Mouse (Mus musculus): ENCODE results near the gene Blzf1.
A peak's percentile ranks its signal among the peaks of the same experiment; 100 is the strongest.

Gene Blzf1

GRCm38 (mm10) chr1:164307124-164307751 lies at the start of gene Blzf1:
Gene Blzf1 (minus strand): TSS chr1:164307489.
- DNase-seq = peak; percentile 99

GRCm38 (mm10) chr1:164353443-164353842 lies 46.2 kb upstream of the Blzf1 start:
- no peak for DNase-seq

- DNase-seq = peak; percentile 52
Observed at GRCm38 (mm10) chr1:164342161-164342560, 34.9 kb upstream of the Blzf1 start.

- DNase-seq = no peak
Observed at GRCm38 (mm10) chr1:164335846-164336245, 28.6 kb upstream of the Blzf1 start.

GRCm38 (mm10) chr1:164335435-164335834 lies 28.1 kb upstream of the Blzf1 start:
- DNase-seq = no peak

GRCm38 (mm10) chr1:164332559-164332958 lies 25.3 kb upstream of the Blzf1 start:
- DNase-seq = no peak

- DNase-seq = no peak
Observed at GRCm38 (mm10) chr1:164327764-164328163, 20.5 kb upstream of the Blzf1 start.

- DNase-seq = peak; percentile 62
Observed at GRCm38 (mm10) chr1:164326600-164327155, 19.4 kb upstream of the Blzf1 start.

GRCm38 (mm10) chr1:164324878-164325277 lies 17.6 kb upstream of the Blzf1 start:
- DNase-seq = no peak

GRCm38 (mm10) chr1:164324221-164324620 lies 16.9 kb upstream of the Blzf1 start:
- no peak for DNase-seq

DNA sequence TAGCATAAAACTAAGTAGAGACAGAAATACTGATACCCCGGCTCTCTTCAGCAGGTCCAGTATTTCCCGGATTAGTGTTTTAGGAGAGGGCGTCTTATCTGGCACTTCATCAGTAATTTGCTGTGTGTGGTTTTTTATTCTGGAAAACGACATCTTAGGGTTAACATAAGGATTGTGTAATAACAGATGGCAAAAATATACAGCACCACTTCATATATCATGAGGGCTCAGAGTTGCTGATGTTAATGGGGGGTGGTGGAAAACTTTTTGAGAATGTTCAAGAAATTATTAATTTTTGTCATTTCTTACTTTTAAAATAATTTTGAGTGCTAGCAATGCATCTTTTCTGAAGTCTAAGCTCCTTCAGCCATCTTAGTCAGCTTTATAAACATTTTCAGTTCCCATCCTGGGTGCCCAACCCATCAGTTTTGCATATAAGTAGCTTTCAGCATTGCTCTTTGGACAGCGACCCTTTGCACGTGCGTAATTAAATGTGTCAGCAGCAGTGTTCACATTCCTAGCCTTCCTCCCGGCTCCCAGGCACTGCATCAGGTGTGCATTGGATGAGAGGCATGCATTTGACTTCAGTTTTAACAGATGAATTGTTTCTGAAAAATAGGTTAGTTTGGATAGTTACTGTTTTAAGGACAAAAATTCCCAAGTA lies 15.8 kb upstream of the Blzf1 start:
- peak; percentile 32 for DNase-seq

GRCm38 (mm10) chr1:164321408-164321807 lies 14.1 kb upstream of the Blzf1 start:
- DNase-seq = peak; percentile 59

DNA sequence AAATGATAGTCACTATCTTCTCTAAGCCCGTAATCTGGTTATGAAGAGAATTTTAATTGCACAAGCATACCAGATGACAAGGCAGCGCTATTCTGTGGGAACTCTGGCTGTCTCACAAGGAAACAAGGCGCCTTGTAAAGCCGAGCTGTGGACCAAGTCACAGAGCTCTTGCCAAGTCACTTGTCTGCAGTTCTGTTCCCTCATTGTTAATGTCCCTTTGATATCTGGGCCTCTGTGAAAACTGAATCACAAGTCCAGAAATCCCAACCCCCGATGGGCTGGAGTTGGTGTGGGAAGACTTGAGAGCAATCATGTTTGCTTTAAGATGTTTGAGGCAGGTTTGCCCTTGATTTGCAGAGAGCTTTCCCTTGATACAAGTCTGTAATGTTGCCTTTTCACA lies 13.4 kb upstream of the Blzf1 start:
- DNase-seq = no peak

DNA sequence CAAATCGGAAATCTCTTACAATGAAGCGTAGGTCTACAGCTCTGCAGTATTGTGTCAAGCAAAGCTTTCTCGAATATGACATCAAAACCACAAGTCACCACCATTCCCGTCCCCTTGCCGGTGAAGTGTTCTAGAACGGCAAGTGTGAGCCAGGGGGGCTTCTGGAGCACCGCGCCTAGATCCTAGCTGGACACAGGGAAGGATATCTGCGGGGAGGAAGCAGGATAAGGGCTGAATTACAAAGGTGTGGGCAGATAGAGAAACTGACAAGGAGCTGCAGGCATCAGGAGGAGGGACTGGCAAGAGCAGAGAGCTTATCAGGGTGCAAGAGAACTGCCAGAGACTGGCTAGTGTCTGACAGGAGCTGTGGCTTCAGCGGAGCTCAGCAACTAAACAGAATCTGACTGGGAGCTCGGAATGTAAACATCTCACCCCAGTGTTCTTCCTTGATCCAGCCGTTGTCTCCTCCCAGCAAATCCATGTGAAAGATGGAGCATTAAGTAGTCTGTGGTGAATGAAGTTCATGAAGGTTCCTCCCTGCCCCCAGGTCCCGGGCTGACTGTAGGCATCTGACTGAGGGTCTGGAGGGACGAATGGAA lies 12.4 kb upstream of the Blzf1 start:
- no peak for DNase-seq

DNA sequence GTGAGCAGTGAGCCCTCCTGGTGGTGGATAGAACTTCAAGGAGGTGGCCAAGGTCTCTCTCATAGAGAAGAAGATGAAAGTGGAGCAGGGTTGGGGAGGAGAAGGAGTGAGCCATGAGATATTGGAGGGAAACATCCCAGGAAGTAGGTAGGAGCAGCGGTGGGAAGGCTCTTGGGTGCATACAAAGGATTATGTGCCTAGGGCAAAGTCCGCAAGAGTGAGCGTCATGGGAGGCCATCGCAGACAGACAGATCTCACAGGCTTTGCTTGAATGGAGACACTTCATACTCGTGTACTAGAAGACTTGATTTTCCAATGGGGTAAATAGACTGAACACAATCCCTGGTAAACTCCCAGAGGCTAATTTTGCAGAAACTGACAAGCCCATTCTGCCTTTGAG lies 11.2 kb upstream of the Blzf1 start:
- DNase-seq = no peak

DNA sequence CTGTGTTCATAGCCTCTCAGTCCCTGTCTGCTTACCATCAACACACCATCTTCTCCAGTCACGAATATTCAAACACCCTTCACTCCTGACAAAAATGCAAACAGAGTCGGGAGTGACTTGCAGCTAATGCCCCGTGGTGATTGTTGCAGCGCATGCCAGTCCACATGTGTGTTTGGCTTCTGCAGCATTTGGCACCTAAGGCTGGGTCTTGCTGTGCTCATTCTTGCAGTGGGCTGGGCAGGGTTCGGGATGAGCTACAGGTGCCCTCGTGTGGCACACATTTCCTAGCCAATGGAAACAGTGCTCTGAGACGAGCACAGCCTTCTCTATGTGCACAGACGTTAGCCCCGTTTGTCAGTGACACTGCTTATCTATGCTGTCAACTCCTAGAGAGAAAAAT lies 10.0 kb upstream of the Blzf1 start:
- no peak for DNase-seq

- DNase-seq = peak; percentile 85
Observed at GRCm38 (mm10) chr1:164316697-164317096, 9.4 kb upstream of the Blzf1 start.

DNA sequence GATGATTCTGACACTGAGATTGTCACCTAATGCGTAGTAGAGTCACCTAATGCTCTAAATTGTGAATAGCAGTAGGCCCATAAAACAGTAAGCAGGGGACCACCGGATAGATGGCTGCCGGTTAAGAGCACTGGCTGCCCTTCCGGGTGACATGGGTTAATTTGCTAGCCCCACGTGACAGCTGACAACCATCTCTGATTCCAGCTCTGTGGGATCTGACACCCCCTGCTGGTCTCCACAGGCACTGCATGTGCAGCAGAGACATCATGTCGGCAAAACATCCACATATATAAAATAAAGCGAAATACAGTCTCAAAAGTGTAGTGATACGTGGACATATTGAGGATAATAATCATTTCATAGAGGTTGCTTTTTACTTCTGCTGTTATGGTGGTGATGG lies 8.0 kb upstream of the Blzf1 start:
- DNase-seq = peak; percentile 46

DNA sequence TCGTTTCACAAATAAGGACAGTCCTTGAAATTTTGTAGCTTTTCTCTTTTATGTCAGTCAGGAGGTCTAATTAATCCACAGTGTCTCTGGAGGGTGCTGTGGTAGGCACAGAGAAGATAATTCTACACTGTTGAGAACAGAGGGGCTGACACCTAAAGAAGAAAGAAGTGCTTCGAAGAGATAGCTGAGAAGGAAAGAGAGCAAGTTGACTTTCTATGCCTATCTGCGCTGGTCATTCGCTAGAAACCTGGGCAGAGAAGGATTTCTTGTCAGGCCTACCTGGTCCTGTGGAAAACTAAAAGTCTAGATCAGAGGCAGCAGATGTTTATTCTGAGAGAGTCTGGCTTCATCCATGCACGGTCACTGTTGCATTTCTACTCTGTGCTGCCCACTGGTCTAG lies 6.8 kb upstream of the Blzf1 start:
- no peak for DNase-seq

GRCm38 (mm10) chr1:164307922-164308321 lies 633 bp upstream of the Blzf1 start:
- DNase-seq = no peak

DNA sequence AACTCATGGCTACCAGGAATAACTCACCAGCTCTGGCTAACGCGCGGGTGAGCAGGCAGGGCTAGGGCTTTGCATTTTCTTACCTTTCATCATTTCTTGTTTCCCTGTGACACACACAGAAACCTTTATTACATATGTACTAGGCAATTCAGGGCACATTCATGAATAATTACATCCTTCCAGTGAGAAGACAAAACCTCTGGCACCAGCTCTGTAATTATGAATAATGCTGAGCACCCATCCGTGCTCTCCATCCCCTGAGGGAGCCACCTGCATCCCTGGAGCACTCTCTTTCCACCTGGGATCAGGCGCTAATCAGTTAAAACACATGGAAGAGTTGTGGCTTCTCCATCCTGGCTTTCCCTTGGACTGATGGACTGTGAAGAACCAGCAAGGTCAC lies 3.5 kb downstream of the Blzf1 start, which contains the start of gene Nme7:
Gene Nme7 (plus strand): TSS at position 301 of the 400 bp plus-strand sequence.
- no peak for DNase-seq

- no peak for DNase-seq
Observed at GRCm38 (mm10) chr1:164301949-164302348, 5.3 kb downstream of the Blzf1 start.

GRCm38 (mm10) chr1:164296473-164296872 lies 10.8 kb downstream of the Blzf1 start:
- DNase-seq = no peak

DNA sequence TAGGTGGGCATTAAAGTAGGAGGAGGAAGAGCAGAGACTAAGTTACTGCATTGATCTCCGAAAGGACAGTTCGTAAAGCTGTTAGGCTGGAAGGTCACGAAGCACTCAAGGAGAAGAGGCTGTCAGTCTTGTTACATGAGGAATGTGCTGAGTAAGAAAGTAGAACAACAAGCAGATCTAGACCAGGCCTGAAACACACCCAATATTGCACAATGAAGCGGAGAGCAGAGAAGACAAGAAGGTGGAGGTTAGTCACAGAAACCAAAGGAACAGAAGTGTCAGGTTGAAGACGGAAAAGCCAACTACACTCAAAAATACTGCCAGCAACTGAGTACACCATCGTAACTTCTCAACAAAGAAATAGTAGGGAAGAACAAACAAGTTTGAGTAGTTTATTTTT lies 13.2 kb downstream of the Blzf1 start:
- DNase-seq = no peak

Measured in kidney, postnatal 10 days (tissue).